Mouse (Mus musculus) induced T-regulatory cell, adult 2 months (primary cell): ENCODE measurements around the gene Zfp534.
"Not testable (repeated sequence)": the region's sequence is repeated elsewhere in the genome, so short reads cannot be mapped to it uniquely, and the experiment has no call there.

Experiments used
- DNase-seq: peaks from one replicate; pipeline ENCODE4 v3.0.0-alpha.2; 2012; ENCODE audit warnings: low read depth

The Zfp534 gene

DNA sequence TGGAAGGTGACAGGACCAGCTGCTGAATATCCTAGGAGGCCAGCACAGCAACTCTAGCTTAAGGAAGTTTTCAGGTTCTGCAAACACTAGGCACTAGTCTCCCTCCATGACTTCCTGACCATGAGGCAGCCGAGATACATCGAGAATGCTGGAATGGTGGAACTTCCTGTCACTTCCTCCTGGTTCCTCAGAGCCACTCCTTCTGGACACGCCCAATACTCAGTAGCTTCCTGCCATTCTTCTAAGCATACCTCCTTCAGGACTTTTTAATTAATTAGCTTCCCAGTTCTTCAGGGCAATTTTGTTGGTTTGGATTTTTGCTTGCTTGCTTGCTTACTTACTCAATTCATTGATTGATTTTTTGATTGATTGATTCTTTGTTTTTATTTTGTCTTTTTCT, at the start of gene Zfp534:
TSS of gene Zfp534 (minus strand) at position 101 of the 400 bp plus-strand sequence.
- not testable (repeated sequence) for DNase-seq

DNA sequence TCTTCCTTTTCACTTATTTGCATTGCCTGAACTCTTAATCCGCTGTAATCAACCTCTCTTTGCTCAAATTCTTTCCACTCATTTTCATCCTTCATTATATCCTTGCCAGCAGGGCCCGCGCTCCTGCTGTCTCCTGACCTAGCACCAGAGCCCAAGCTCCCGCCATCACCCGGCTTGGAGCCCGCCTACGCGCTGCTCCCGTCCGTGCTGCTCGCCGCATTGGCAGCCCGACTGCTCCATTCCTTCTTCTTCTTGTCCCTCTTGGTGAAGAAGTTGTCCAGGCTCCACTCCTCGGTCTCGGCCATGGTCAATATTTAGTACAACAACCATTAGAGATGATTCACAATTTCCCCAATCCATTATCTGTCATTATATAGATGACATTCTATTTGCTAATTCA, 43.9 kb upstream of the Zfp534 start:
- not testable (repeated sequence) for DNase-seq

DNA sequence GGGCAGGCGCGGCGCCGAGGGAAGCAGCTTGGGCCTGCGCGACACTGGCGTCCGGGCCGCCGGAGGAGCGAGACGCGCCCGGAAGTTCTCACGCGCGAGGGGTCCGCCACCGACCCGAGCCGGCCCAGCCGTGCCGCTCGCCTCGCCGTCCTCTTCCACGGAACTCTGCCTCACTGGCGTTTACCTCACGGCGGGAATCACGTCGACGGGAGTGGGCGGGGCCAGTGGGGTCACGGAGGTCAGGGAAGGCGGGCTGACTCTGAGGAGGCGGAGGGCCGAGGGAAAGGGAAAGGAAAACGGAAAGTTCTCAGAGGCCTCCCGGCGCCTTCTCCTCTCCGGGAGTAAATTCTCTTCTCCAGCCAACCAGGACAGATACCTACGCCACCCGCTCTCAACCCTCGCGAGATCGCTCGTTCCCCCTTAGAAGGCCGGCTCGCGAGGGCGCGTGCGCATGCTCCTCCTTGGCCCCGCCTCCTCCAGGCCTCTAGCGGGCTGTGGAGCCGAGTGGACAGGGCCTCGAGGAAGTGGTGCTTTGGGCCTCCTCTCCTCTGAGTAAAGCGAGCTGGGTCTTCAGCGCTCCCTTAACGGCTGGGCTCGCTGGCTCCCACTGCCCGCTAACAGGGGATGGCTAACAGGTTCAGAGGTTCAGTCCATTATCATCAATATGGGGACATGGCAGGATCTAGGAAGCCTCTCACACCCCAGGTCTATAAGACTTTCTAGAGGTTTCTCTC, 36.5 kb upstream of the Zfp534 start:
- peak; percentile 29 for DNase-seq

DNA sequence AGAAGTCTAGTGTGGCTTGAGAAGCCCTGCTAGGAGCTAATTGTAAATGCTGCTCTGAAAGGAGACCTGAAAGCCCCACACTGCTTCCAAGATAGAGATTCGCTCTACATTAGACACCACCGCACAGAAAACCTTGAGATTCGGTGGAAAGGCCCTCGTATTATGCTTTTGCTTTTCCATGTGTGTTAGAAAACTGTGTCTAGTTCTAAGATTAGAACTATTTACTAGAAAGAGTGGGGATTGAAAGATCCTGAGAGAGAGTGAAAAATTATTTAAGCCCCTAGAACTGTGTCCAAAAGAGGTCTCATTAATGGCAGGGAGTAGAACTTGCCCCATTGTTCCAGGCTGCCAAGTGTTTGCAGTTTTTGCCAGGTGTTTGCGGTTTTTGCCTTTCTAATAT, 47.1 kb downstream of the Zfp534 start:
- DNase-seq = not testable (repeated sequence)

DNA sequence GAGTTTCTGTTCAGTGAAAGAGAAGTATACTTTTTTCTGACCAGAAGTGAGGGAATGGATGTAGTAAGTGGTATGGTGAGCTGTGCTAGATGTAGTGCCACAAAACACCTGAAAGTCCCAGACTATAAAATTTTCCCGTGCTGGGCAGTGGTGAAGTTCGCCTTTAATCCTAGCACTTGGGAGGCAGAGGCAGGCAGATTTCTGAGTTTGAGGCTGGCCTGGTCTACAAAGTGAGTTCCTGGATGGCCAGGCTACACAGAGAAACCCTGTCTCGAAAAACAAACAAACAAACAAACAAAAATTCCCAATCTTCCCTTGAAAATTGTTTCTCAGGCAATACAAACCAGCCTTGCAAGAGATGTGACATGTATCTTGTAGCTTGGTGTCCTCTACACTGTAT, 54.9 kb downstream of the Zfp534 start:
- not testable (repeated sequence) for DNase-seq

DNA sequence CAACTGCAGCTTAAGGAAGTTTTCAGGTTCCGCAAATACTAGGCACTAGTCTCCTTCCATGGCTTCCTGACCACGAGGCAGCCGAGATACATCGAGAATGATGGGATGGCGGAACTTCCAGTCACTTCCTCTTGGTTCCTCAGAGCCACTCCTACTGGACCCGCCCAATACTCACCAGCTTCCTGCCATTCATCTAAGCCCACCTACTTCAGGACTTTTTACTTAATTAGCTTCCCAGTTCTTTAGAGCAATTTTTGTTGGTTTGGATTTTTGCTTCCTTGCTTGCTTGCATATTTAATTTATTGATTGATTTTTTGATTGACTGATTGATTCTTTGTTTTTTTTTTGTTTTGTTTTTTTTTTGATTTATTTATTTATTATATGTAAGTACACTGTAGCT, 59.9 kb downstream of the Zfp534 start, which contains the start of gene Zfp979:
TSS of gene Zfp979 (minus strand) at position 101 of the 400 bp plus-strand sequence.
- not testable (repeated sequence) for DNase-seq

DNA sequence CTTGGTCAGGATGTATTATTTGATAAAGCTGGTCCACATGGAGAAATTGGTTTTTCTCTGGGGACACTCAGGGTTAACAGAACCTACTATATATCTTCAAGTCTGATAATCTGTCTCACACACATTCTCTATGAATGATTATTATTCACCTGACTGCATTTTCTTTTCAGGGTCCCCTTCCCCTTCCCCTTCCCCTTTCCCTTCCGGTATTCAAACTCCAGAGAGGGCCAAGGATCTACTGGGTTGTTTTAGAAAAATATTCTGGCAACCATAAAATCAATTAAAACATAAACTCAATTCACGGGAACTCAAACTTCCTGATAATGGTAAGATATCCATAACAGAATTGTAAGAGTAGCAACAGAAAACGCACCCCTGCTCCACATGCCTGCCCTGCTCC, 60.4 kb downstream of the Zfp534 start:
- DNase-seq = not testable (repeated sequence)

DNA sequence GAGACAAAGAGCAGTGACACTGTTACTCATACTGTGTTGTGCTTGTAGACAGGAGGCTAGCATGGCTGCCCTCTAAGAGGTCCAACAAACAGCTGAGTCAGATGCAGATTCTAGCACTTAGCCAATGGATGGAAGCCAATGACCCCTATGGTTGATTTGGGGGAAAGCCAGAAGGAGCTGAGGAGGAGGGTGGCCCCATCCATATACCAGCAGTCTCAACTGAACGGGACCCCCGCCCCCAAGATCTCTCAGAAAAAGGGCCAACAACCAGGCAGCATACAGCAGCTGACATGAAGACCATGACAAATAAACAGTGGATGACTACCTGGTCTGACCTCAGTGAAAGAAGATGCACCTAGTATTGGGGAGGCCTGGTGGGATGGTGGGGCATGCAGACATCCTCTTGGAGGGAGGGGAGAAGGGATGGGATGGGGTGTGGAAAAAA, 68.5 kb downstream of the Zfp534 start:
- not testable (repeated sequence) for DNase-seq
